Comparison of ENCODE assay signal across 20 mouse cellular contexts in the genomic region with DNA sequence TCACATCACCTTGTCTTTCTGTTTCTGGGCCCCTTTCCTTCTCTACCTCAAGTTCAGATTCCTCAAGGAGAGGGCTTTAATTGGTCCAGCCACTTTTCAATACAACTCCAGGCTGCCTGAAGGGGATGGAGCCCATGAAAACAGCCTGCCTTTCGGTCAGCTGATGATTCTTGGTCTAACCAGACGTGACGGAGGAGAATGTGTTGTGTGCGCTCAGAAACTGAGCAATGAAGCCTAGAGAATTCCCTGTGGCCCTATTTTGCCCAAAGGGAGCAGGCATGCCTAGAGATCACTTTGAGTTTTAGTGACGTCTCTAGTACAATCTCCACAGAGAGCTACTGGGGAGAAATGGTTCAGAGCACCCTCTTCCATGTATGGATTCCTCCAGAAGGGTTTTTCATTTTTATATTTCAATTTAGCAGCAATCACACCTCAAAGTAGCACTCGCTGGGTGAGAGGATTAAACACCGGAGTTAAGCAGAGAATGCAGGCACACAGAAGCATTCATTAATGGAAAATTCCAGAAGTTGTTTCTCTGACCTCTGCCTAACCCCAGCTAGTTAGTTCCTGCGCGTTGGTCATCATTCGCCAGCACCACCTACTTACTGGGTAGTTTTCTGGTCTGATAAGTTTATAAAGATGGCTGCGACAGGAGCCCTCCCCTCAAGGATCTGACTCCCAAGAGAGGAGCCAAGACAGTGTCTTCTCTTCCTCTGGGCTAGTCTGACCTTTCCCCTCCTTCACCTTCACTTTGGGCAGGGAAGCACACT. TPM values are rescaled to one million over a fixed set of nuclear protein-coding genes. Genes with fewer than 3 reads are reported as not detected.
A peak's percentile ranks its signal among the peaks of the same experiment; 100 is the strongest.
DNase-seq lines count a peak whose midpoint lies in the region; ATAC-seq lines count a peak whose summit lies in the region.
"Had no signal": no experiment of that assay in that cellular context is flagged by ENCODE, and none has a peak within 500 bp of the region (broad histone marks: within the 10 kb centered on the region; RNA-seq: fewer than 3 reads in every experiment).

No protein-coding gene starts in this region.

- H3K36me3 ChIP-seq in kidney, embryonic 16.5 days (ENCODE audit: insufficient read depth, low read length) = no peaks in the 10 kb centered on the region
- H3K36me3 ChIP-seq: embryonic facial prominence, embryonic 13.5 days; G1E; heart, embryonic 10.5 days; hindbrain, embryonic 10.5 days; hindbrain, embryonic 15.5 days had no signal

- peak; percentile 42 for DNase-seq in kidney, adult 18-20 months
- DNase-seq in kidney, adult 9 months = peak; percentile 65
- DNase-seq in kidney, postnatal 14 days = peak; percentile 53
- no peak for DNase-seq in cerebellum, postnatal 36 days
- no peak for DNase-seq in cerebellum, adult 8-10 months
- no peak for DNase-seq in heart, postnatal 36 days
- DNase-seq: adrenal gland, postnatal 10 days; cerebellum, adult 11 months; cerebellum, adult 9-10 months; cerebellum, postnatal 25 days; gastrocnemius, postnatal 36 days; heart, adult 18-20 months; heart, postnatal 14 days had no signal

- H3K4me1 ChIP-seq in kidney, embryonic 16.5 days (ENCODE audit: insufficient read depth, low read length) = peaks cover 14% of the 10 kb centered on the region
- H3K4me1 ChIP-seq: hindbrain, embryonic 15.5 days had no signal

- H3K4me3 ChIP-seq in kidney, embryonic 16.5 days (ENCODE audit: low read length) = no peak overlapping the region
- H3K4me3 ChIP-seq: embryonic facial prominence, embryonic 13.5 days; forebrain, embryonic 13.5 days; heart, embryonic 10.5 days; hindbrain, embryonic 10.5 days; hindbrain, embryonic 15.5 days had no signal

- no peak for ATAC-seq in kidney, embryonic 16.5 days (ENCODE audit: low FRiP score, low TSS enrichment)
- ATAC-seq: forebrain, embryonic 13.5 days had no signal

- 0 out of 2 replicates have a peak, but pooled peaks cover 3% of the 10 kb centered on the region for H3K9me3 ChIP-seq in kidney, embryonic 16.5 days (ENCODE audit: low read length)
- H3K9me3 ChIP-seq: embryonic facial prominence, embryonic 13.5 days; forebrain, embryonic 13.5 days; heart, embryonic 10.5 days; hindbrain, embryonic 10.5 days; hindbrain, embryonic 15.5 days had no signal

- WGBS in kidney, embryonic 16.5 days = 69% methylated on average over 11 of the region's 11 CpGs

- H3K27ac ChIP-seq in kidney, embryonic 16.5 days (ENCODE audit: low read length) = no peak overlapping the region
- H3K27ac ChIP-seq: embryonic facial prominence, embryonic 13.5 days; forebrain, embryonic 13.5 days; heart, embryonic 10.5 days; hindbrain, embryonic 10.5 days; hindbrain, embryonic 15.5 days had no signal

- intact Hi-C loops in heart, postnatal 36 days (cut with DNase I) = no loop called here

- H3K27me3 ChIP-seq in kidney, embryonic 16.5 days (ENCODE audit: insufficient read depth, low read length) = no peaks in the 10 kb centered on the region
- H3K27me3 ChIP-seq: embryonic facial prominence, embryonic 13.5 days; forebrain, embryonic 13.5 days; hindbrain, embryonic 15.5 days had no signal

- no peak overlapping the region for H3K9ac ChIP-seq in kidney, embryonic 16.5 days (replicated peaks; ENCODE audit: low read length)
- H3K9ac ChIP-seq: embryonic facial prominence, embryonic 13.5 days; forebrain, embryonic 13.5 days; hindbrain, embryonic 15.5 days had no signal

- no peak overlapping the region for H3K4me2 ChIP-seq in kidney, embryonic 16.5 days (replicated peaks; ENCODE audit: low read depth, low read length)
- H3K4me2 ChIP-seq: embryonic facial prominence, embryonic 13.5 days; forebrain, embryonic 13.5 days; hindbrain, embryonic 15.5 days had no signal

RNA-seq across cellular contexts. Expression of gene Egln3, which starts 58.8 kb away (rescaled TPM):
- polyA plus RNA-seq in kidney, embryonic 16.5 days (2015; fragmentation: Nextera tagmentation; extraction: Ambion mirVana) = 15.4 and 15.5 TPM in 2 replicates
- 10 to 100 TPM; 56.1 to 78.5 TPM for total RNA-seq in heart, postnatal 36 days (2021)
- polyA plus RNA-seq: G1E had no signal

Comparison
In these comparisons a context has a peak if more than half of its experiments do, and no peak if none do; other contexts are left out.
1. DNase-seq: peak in kidney, adult 18-20 months (single experiment), kidney, adult 9 months (single experiment) and kidney, postnatal 14 days (single experiment); none in cerebellum, postnatal 36 days (0 of 2), cerebellum, adult 8-10 months (single experiment) and heart, postnatal 36 days (0 of 2).